Mouse (Mus musculus): ENCODE results near the gene Trak1. TPM values are rescaled to one million over a fixed set of nuclear protein-coding genes. Genes with fewer than 3 reads are reported as not detected.

Trak1 gene
- polyA plus RNA-seq, 1 experiment, result 61.1 TPM

- H3K27ac ChIP-seq (ENCODE audit: insufficient read depth, low read depth, low read length), result no peak overlapping the region
- TF ChIP-seq CTCF (IDR thresholded peaks at IDR 0.05; ENCODE audit: low read depth, low read length) (no peak), POLR2A (IDR thresholded peaks at IDR 0.05; ENCODE audit: borderline replicate concordance, low read depth, low read length) (no peak)
- peaks cover 6% of the 10 kb centered on the region; the same call in 1 of the 2 replicates for H3K4me1 ChIP-seq (ENCODE audit: control insufficient read depth, insufficient read depth, low read length)
- H3K4me3 ChIP-seq (ENCODE audit: insufficient read depth, low read length), result no peak overlapping the region
Observed at GRCm38 (mm10) chr9:121271561-121271960, 25.7 kb upstream of the Trak1 start.

DNA sequence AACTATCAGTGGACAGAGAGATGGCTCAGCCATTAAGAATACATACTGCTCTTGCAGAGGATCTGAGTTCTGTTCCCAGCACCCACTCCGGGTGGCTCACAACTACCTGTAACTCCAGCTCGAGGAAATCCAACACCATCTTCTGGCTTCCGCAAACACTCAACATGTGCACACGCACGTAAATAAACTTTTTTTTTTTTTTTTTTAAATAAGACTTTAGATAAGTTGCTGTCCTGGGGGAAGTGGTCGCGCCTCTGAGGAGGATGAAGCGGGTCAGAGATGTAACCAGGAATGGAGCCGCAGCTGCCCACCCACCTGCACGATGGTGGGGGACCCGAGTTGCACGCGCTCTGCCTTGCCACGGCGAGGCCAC, 20.6 kb upstream of the Trak1 start:
- Histone ChIP-seq H3K4me1 (ENCODE audit: control insufficient read depth, insufficient read depth, low read length) (0 out of 2 replicates have a peak, but pooled peaks cover 3% of the 10 kb centered on the region), H3K4me3 (ENCODE audit: insufficient read depth, low read length) (peak overlapping the region; percentile 90), H3K27ac (ENCODE audit: insufficient read depth, low read depth, low read length) (no peak overlapping the region)
- TF ChIP-seq POLR2A (IDR thresholded peaks at IDR 0.05; ENCODE audit: borderline replicate concordance, low read depth, low read length), result no peak
- no peak for TF ChIP-seq CTCF (IDR thresholded peaks at IDR 0.05; ENCODE audit: low read depth, low read length)

DNA sequence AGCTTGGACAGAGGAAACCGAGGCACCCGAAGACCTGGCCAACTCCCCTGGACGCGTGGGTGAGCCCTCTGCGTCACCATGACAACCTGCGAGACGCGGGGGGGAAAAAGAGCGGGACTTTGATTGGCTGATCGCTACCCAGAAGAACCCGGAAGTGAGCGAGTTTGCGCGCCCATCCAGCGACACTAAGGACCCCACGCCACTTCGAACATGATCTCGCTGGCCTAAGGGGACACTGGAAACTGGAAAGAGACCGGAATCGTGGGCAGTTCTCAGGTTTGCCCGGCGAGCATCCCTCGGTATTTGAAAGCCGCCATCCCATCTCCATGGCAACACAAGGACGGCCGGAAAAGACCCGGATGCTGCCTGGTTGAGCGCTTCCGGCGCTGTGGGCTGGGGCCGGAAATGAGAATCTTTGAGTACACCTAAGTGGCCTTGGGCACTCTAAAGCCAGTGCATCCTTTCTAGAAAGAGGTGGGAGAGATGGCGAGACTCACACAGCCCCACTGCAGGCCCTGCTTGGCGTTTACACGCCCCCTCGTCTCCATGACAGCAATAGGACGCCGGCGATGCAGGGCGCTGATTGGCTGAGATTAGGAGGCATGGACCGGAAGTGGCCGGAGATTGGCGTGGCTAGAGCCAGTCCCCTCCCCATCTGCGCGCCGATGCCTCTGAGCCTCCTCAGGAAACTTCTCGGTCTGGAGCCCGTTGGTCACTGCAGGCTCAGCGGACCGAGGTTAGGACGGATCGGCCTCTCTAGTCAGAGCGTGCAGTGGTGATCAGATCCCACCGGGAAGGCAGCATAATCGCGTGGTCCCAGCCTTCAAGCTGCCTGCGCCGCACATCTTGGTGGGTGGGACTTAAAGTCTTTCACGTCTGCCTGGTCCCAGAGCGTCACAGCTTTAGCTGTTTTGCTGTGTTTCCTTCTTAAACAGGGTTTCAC, 19.9 kb upstream of the Trak1 start, which contains the start of gene Ulk4:
Gene Ulk4, minus strand, starts transcription at position 80 of the 943 bp plus-strand sequence.
- Histone ChIP-seq H3K4me1 (ENCODE audit: control insufficient read depth, insufficient read depth, low read length) (0 out of 2 replicates have a peak, but pooled peaks cover 3% of the 10 kb centered on the region), H3K27ac (ENCODE audit: insufficient read depth, low read depth, low read length) (peak within 1 kb of the TSS; percentile 26; the same call in 1 of the 2 replicates), H3K4me3 (ENCODE audit: insufficient read depth, low read length) (peak within 1 kb of the TSS; percentile 90)
- TF ChIP-seq CTCF (IDR thresholded peaks at IDR 0.05; ENCODE audit: low read depth, low read length) (no peak), POLR2A (IDR thresholded peaks at IDR 0.05; ENCODE audit: borderline replicate concordance, low read depth, low read length) (no peak)

DNA sequence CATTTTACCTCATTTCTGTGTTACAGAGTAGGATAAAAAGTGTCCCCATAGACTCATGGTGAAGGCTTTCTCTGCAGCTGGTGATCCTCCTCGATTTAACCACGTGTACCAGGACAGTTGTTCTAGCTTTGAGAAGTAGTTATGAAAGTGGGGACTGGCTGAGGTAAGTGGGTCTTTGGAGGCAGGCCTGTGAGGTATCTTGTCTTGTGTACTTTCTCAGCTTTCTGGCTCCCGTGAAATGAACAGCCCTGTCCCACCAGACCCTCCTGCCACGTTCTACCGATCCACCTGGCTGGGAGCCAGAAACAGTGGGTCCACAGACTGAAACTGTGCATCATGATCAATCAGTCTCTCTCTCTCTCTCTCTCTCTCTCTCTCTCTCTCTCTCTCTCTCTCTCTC, 18.1 kb upstream of the Trak1 start:
- H3K27ac ChIP-seq (ENCODE audit: insufficient read depth, low read depth, low read length), result no peak overlapping the region
- H3K4me3 ChIP-seq (ENCODE audit: insufficient read depth, low read length), result no peak overlapping the region
- 0 out of 2 replicates have a peak, but pooled peaks cover 3% of the 10 kb centered on the region for H3K4me1 ChIP-seq (ENCODE audit: control insufficient read depth, insufficient read depth, low read length)
- no peak for TF ChIP-seq CTCF (IDR thresholded peaks at IDR 0.05; ENCODE audit: low read depth, low read length)

GRCm38 (mm10) chr9:121281891-121282290, 15.4 kb upstream of the Trak1 start:
- no peak overlapping the region for H3K27ac ChIP-seq (ENCODE audit: insufficient read depth, low read depth, low read length)
- TF ChIP-seq POLR2A (IDR thresholded peaks at IDR 0.05; ENCODE audit: borderline replicate concordance, low read depth, low read length), result no peak
- no peak for TF ChIP-seq CTCF (IDR thresholded peaks at IDR 0.05; ENCODE audit: low read depth, low read length)
- peaks cover 6% of the 10 kb centered on the region for H3K4me1 ChIP-seq (ENCODE audit: control insufficient read depth, insufficient read depth, low read length)
- no peak overlapping the region for H3K4me3 ChIP-seq (ENCODE audit: insufficient read depth, low read length)

DNA sequence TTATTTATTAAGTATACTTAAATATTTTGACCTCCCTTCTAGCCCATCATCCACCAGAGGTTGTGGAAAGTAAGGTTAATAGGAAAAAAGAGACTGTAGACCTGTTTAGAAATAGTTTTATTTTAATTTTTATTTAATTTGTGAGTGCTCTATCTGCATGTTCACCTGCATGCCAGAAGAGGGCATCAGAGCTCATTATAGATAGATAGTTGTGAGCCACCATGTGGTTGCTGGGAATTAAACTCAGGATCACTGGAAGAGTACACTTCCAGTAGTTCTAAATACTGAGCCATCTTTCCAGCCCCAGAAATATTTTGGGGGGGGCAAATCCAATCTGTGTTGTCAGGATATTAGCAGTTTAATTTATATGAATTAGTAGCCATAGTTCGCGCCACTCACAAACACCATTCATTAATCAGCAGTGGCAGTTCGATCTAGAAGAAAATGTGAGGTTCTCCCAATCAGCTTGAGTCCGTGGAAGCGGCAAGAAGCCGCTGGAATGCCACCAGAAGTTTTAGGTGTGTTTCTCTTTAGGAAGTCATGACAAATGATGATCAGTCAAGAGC, 13.6 kb upstream of the Trak1 start:
- no peak overlapping the region for H3K27ac ChIP-seq (ENCODE audit: insufficient read depth, low read depth, low read length)
- TF ChIP-seq CTCF (IDR thresholded peaks at IDR 0.05; ENCODE audit: low read depth, low read length) (no peak), POLR2A (IDR thresholded peaks at IDR 0.05; ENCODE audit: borderline replicate concordance, low read depth, low read length) (no peak)
- no peak overlapping the region for H3K4me3 ChIP-seq (ENCODE audit: insufficient read depth, low read length)
- peaks cover 6% of the 10 kb centered on the region for H3K4me1 ChIP-seq (ENCODE audit: control insufficient read depth, insufficient read depth, low read length)

- peaks cover 6% of the 10 kb centered on the region for H3K4me1 ChIP-seq (ENCODE audit: control insufficient read depth, insufficient read depth, low read length)
- no peak overlapping the region for H3K27ac ChIP-seq (ENCODE audit: insufficient read depth, low read depth, low read length)
- no peak overlapping the region for H3K4me3 ChIP-seq (ENCODE audit: insufficient read depth, low read length)
- TF ChIP-seq POLR2A (IDR thresholded peaks at IDR 0.05; ENCODE audit: borderline replicate concordance, low read depth, low read length) (no peak), CTCF (IDR thresholded peaks at IDR 0.05; ENCODE audit: low read depth, low read length) (peak; percentile 52; the same call in 1 of the 2 replicates)
Observed at GRCm38 (mm10) chr9:121284422-121284821, 12.9 kb upstream of the Trak1 start.

- H3K4me3 ChIP-seq (ENCODE audit: insufficient read depth, low read length), result peak overlapping the region; percentile 45
- no peak overlapping the region for H3K27ac ChIP-seq (ENCODE audit: insufficient read depth, low read depth, low read length)
- H3K4me1 ChIP-seq (ENCODE audit: control insufficient read depth, insufficient read depth, low read length), result peaks cover 6% of the 10 kb centered on the region
- no peak for TF ChIP-seq POLR2A (IDR thresholded peaks at IDR 0.05; ENCODE audit: borderline replicate concordance, low read depth, low read length)
- TF ChIP-seq CTCF (IDR thresholded peaks at IDR 0.05; ENCODE audit: low read depth, low read length), result no peak
Observed at GRCm38 (mm10) chr9:121285341-121286324, 11.7 kb upstream of the Trak1 start.

DNA sequence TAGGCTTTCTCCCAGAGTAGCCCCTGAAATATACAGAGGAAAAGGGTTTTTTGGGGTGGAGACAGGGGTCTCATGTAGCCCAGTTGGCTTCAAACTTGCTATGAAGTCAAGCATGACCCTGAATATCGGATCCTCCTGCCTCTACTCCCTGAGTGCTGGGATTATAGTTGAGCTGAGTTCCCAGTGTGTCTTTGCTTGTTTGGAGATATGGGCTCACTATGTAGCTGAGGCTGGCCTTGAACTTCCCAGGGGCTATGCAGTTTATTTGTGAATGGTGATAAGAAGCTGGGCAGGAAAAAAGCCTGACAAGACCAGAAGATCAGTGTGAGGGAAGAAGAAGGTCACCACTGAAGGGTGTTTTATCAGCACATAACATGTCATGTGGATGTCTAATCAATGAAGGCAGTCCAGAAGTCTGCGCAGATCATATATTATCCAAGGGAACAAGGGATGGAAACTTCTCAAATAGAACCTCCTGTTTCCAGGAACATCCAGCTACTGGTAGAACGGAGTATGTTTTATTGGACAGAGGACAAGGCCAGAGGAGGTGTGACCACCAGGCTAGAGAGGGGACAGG, 10.9 kb upstream of the Trak1 start:
- Histone ChIP-seq H3K4me1 (ENCODE audit: control insufficient read depth, insufficient read depth, low read length) (peaks cover 6% of the 10 kb centered on the region), H3K27ac (ENCODE audit: insufficient read depth, low read depth, low read length) (no peak overlapping the region), H3K4me3 (ENCODE audit: insufficient read depth, low read length) (peak overlapping the region; percentile 45; the same call in 1 of the 2 replicates)
- TF ChIP-seq CTCF (IDR thresholded peaks at IDR 0.05; ENCODE audit: low read depth, low read length), result no peak
- no peak for TF ChIP-seq POLR2A (IDR thresholded peaks at IDR 0.05; ENCODE audit: borderline replicate concordance, low read depth, low read length)
